Mouse (Mus musculus): ENCODE data around the gene Ube2q2.

DNA sequence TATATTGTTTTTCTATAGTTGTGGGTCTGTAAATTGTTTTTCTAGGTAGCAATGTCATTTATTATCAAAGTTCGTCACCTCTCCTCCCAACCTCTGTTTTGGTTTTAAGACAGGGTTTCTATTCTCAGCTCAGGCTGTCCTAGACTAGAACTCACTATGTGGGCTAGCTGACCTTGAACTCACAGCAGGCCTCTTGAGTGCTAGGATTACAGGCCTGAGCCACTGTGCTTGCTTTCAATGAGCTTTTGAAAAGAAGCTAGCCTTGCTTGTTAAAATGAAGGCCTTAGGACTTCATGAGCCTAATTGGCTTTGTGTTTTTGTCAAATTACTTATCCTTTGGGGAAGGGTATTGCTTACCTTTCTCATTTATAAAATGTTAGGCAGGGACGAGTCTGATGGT lies 25.6 kb downstream of the Ube2q2 start:
- no peak for TF ChIP-seq CTCF (IDR thresholded peaks at IDR 0.05; ENCODE audit: low read depth, low read length)
- no peak for TF ChIP-seq POLR2A (IDR thresholded peaks at IDR 0.05; ENCODE audit: extremely low read depth, insufficient read depth, low read length)

All from liver, adult 2 months (tissue).